Mouse (Mus musculus): ENCODE measurements at regions not wholly inside any gene's neighbourhood (a gene's known extent, or its start where the extent isn't known, plus 50 kb on each side); places are given as distances from the start of the nearest gene placed in this dataset.

DNA sequence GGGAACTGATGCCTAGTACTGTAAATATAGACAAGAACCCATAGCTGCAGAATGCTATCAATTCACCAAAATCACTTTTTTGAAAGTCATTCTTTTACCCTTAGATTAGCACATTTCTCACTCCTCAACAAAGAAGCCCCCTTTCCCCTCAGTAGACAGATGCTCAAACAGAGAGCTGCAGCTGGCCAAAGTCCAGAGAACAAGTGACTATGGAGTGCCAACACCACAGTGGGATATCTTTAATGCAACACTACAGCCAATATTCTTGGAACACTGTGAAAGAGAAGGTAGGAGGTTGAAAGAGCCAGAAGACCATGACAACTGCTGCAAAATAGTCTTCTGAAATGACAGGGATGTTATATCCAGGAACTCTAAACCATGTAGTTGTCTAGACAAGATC, 544.0 kb downstream of the Ets1 start:
- TF ChIP-seq POLR2A (IDR thresholded peaks at IDR 0.05; ENCODE audit: insufficient read depth, low read depth, low read length) (no peak), EP300 (IDR thresholded peaks at IDR 0.05; ENCODE audit: insufficient read depth, low read depth, low read length) (no peak)

Measured in heart, adult 2 months (tissue).